33 mouse cellular contexts compared by ENCODE assay signal in genomic region chr6:72318440-72318839, GRCm38 (mm10). TPM values are rescaled to one million over a fixed set of nuclear protein-coding genes. Genes with fewer than 3 reads are reported as not detected.
A peak's percentile ranks its signal among the peaks of the same experiment; 100 is the strongest.
DNase-seq lines count a peak whose midpoint lies in the region; ATAC-seq and TF ChIP-seq lines count a peak whose summit lies in the region.
"Had no signal": no experiment of that assay in that cellular context is flagged by ENCODE, and none has a peak within 500 bp of the region (broad histone marks: within the 10 kb centered on the region; RNA-seq: fewer than 3 reads in every experiment).

No protein-coding gene starts in this region.

- peaks cover 98% of the 10 kb centered on the region for H3K36me3 ChIP-seq in liver, embryonic 12.5 days

- no peak overlapping the region for H3K4me2 ChIP-seq in liver, embryonic 12.5 days
- H3K4me2 ChIP-seq: hindbrain, embryonic 15.5 days; limb, embryonic 12.5 days; liver, embryonic 15.5 days; lung, embryonic 15.5 days; midbrain, embryonic 15.5 days; neural tube, embryonic 15.5 days had no signal

- intact Hi-C loops in left cerebral cortex, adult 2 months (cut with DNase I): no loop called here
- intact Hi-C loops in left cerebral cortex, postnatal 4 days (cut with DNase I): no loop called here

- H3K4me3 ChIP-seq in left cerebral cortex, adult 2 months: no peak overlapping the region
- H3K4me3 ChIP-seq in liver, embryonic 12.5 days: no peak overlapping the region
- H3K4me3 ChIP-seq: erythroblast, embryonic 14.5 days; heart, adult 2 months; hindbrain, embryonic 10.5 days; hindbrain, embryonic 15.5 days; limb, embryonic 12.5 days; liver, embryonic 15.5 days; lung, embryonic 15.5 days; midbrain, embryonic 15.5 days; neural tube, embryonic 15.5 days had no signal

- 51% methylated on average over 5 of the region's 5 CpGs for WGBS in liver, embryonic 12.5 days (ENCODE audit: insufficient replicate concordance)

- no peaks in the 10 kb centered on the region for H3K9me3 ChIP-seq in liver, embryonic 12.5 days (replicated peaks)
- H3K9me3 ChIP-seq: hindbrain, embryonic 10.5 days; hindbrain, embryonic 15.5 days; limb, embryonic 12.5 days; liver, embryonic 15.5 days; lung, embryonic 15.5 days; midbrain, embryonic 15.5 days; neural tube, embryonic 15.5 days had no signal

- no peak overlapping the region for H3K9ac ChIP-seq in liver, embryonic 12.5 days
- H3K9ac ChIP-seq: hindbrain, embryonic 15.5 days; limb, embryonic 12.5 days; liver, embryonic 15.5 days; lung, embryonic 15.5 days; midbrain, embryonic 15.5 days; neural tube, embryonic 15.5 days had no signal

- peaks cover 17% of the 10 kb centered on the region for H3K4me1 ChIP-seq in liver, embryonic 12.5 days
- H3K4me1 ChIP-seq: hindbrain, embryonic 10.5 days; hindbrain, embryonic 15.5 days; limb, embryonic 12.5 days; lung, embryonic 15.5 days; midbrain, embryonic 15.5 days; neural tube, embryonic 15.5 days had no signal

- DNase-seq in frontal cortex, postnatal 10 days (ENCODE audit: low spot score in 2 of 2): no peak
- DNase-seq in left cerebral cortex, adult 2 months (ENCODE audit: extremely low spot score in 1 of 2, low spot score in 2 of 2): no peak
- no peak for DNase-seq in left cerebral cortex, postnatal 4 days
- no peak for DNase-seq in spleen, postnatal 10 days (ENCODE audit: low spot score in 2 of 2)
- DNase-seq: adrenal gland, adult 8-10 months; cerebellum, adult 9-11 months had no signal

- no peaks in the 10 kb centered on the region for H3K27me3 ChIP-seq in liver, embryonic 12.5 days (replicated peaks)
- H3K27me3 ChIP-seq: CH12.LX; hindbrain, embryonic 15.5 days; limb, embryonic 12.5 days; liver, embryonic 15.5 days; lung, embryonic 15.5 days; midbrain, embryonic 15.5 days; neural tube, embryonic 15.5 days had no signal

- H3K27ac ChIP-seq in left cerebral cortex, adult 2 months: peak overlapping the region; percentile 42; the same call in 1 of the 2 replicates
- peak overlapping the region; percentile 38; the same call in 1 of the 2 replicates for H3K27ac ChIP-seq in liver, embryonic 12.5 days
- H3K27ac ChIP-seq: heart, adult 2 months; hindbrain, embryonic 10.5 days; hindbrain, embryonic 15.5 days; limb, embryonic 12.5 days; liver, embryonic 15.5 days; lung, embryonic 15.5 days; midbrain, embryonic 15.5 days; neural tube, embryonic 15.5 days had no signal

- ATAC-seq in frontal cortex, adult (ENCODE audit: low TSS enrichment): peak; percentile 33; the same call in 1 of the 2 replicates
- ATAC-seq in liver, embryonic 12.5 days: peak; percentile 29; the same call in 1 of the 2 replicates
- ATAC-seq in megakaryocyte-erythroid progenitor cell, adult 5-6 weeks (replicated peaks; ENCODE audit: low FRiP score, low TSS enrichment, poor library complexity, severe bottlenecking): peak; percentile 82
- no peak for ATAC-seq in inflammation-experienced regulatory T-cells, adult 6 months
- ATAC-seq: activated CD4-positive, CD25-positive, alpha-beta regulatory T cell, adult 4 months; forebrain, embryonic 16.5 days; midbrain, embryonic 15.5 days had no signal

- TF ChIP-seq CTCF in left cerebral cortex, adult 2 months (IDR thresholded peaks at IDR 0.05): no peak

RNA-seq across cellular contexts. Expression of gene Sftpb, which starts 14.0 kb away (rescaled TPM):
- total RNA-seq in left cerebral cortex, adult 2 months (2021): not detected
- under 1 TPM in 1 of 2 experiments, not detected in 1; 0.26 TPM for total RNA-seq in left cerebral cortex, postnatal 4 days (2021)
- not detected in 2 replicates for polyA plus RNA-seq in liver, embryonic 12.5 days (2016; fragmentation: Nextera tagmentation; extraction: Ambion mirVana)
- not detected in 2 replicates for total RNA-seq in megakaryocyte-erythroid progenitor cell, adult 5-6 weeks (2014; fragmentation: Nextera tagmentation)
- total RNA-seq in megakaryocyte-erythroid progenitor cell, adult 5-6 weeks (2017): not detected in 2 replicates
- not detected for polyA plus RNA-seq in inflammation-experienced regulatory T-cells, adult 6 months (2017; shearing (Covaris generic))
- total RNA-seq: adrenal gland, adult 8-10 months; adrenal gland, postnatal 4 days; CH12.LX; ES-E14; gastrocnemius, adult 18-20 months; heart, adult 2 months; layer of hippocampus, adult 8-10 months; layer of hippocampus, postnatal 36 days; left cerebral cortex, postnatal 14 days had no signal
- polyA plus RNA-seq: activated CD4-positive, CD25-positive, alpha-beta regulatory T cell, adult 4 months; C2C12; embryonic facial prominence, embryonic 14.5 days; erythroblast, embryonic 14.5 days; forebrain, embryonic 11.5 days; heart, embryonic 14.5 days; hindbrain, embryonic 10.5 days; kidney, adult 2 months; limb, embryonic 12.5 days; liver, embryonic 15.5 days had no signal

RNA-seq across cellular contexts. Expression of gene Usp39, which starts 26.5 kb away (rescaled TPM):
- total RNA-seq in left cerebral cortex, adult 2 months (2021): 10 to 100 TPM; 31.8 to 35.5 TPM
- total RNA-seq in left cerebral cortex, postnatal 4 days (2021): 10 to 100 TPM; 36.2 to 37.1 TPM
- 68.0 and 72.6 TPM in 2 replicates for polyA plus RNA-seq in liver, embryonic 12.5 days (2016; fragmentation: Nextera tagmentation; extraction: Ambion mirVana)
- 66.8 and 72.5 TPM in 2 replicates for total RNA-seq in megakaryocyte-erythroid progenitor cell, adult 5-6 weeks (2014; fragmentation: Nextera tagmentation)
- total RNA-seq in megakaryocyte-erythroid progenitor cell, adult 5-6 weeks (2017): 121 and 147 TPM in 2 replicates
- polyA plus RNA-seq in inflammation-experienced regulatory T-cells, adult 6 months (2017; shearing (Covaris generic)): 10 to 100 TPM; 16.5 to 26.1 (median 20.8) TPM

RNA-seq across cellular contexts. Expression of gene 0610030E20Rik, which starts 28.7 kb away (rescaled TPM):
- 10 to 100 TPM; 17.3 to 17.7 TPM for total RNA-seq in left cerebral cortex, adult 2 months (2021)
- 10 to 100 TPM; 17.2 to 19.3 TPM for total RNA-seq in left cerebral cortex, postnatal 4 days (2021)
- 17.5 and 17.8 TPM in 2 replicates for polyA plus RNA-seq in liver, embryonic 12.5 days (2016; fragmentation: Nextera tagmentation; extraction: Ambion mirVana)
- total RNA-seq in megakaryocyte-erythroid progenitor cell, adult 5-6 weeks (2014; fragmentation: Nextera tagmentation): 28.5 and 31.0 TPM in 2 replicates
- 15.2 and 16.6 TPM in 2 replicates for total RNA-seq in megakaryocyte-erythroid progenitor cell, adult 5-6 weeks (2017)
- polyA plus RNA-seq in inflammation-experienced regulatory T-cells, adult 6 months (2017; shearing (Covaris generic)): 10 to 100 TPM; 18.2 to 25.5 (median 19.7) TPM

RNA-seq across cellular contexts. Expression of gene Tmem150a, which starts 36.8 kb away (rescaled TPM):
- total RNA-seq in left cerebral cortex, adult 2 months (2021): 1 to 10 TPM; 8.0 to 9.7 TPM
- 10 to 100 TPM; 28.5 to 32.2 TPM for total RNA-seq in left cerebral cortex, postnatal 4 days (2021)
- 32.2 and 33.1 TPM in 2 replicates for polyA plus RNA-seq in liver, embryonic 12.5 days (2016; fragmentation: Nextera tagmentation; extraction: Ambion mirVana)
- 0.92 and 5.0 TPM in 2 replicates for total RNA-seq in megakaryocyte-erythroid progenitor cell, adult 5-6 weeks (2014; fragmentation: Nextera tagmentation)
- not detected in 2 replicates for total RNA-seq in megakaryocyte-erythroid progenitor cell, adult 5-6 weeks (2017)
- polyA plus RNA-seq in inflammation-experienced regulatory T-cells, adult 6 months (2017; shearing (Covaris generic)): 1 to 10 TPM in 1 of 3 experiments, under 1 TPM in 2; 0.57 to 1.1 (median 0.67) TPM

RNA-seq across cellular contexts. Expression of gene Rnf181, which starts 48.3 kb away (rescaled TPM):
- 10 to 100 TPM; 75.7 to 75.9 TPM for total RNA-seq in left cerebral cortex, adult 2 months (2021)
- 10 to 100 TPM; 56.5 to 57.0 TPM for total RNA-seq in left cerebral cortex, postnatal 4 days (2021)
- polyA plus RNA-seq in liver, embryonic 12.5 days (2016; fragmentation: Nextera tagmentation; extraction: Ambion mirVana): 80.0 and 83.0 TPM in 2 replicates
- 82.6 and 91.5 TPM in 2 replicates for total RNA-seq in megakaryocyte-erythroid progenitor cell, adult 5-6 weeks (2014; fragmentation: Nextera tagmentation)
- total RNA-seq in megakaryocyte-erythroid progenitor cell, adult 5-6 weeks (2017): 34.8 and 55.5 TPM in 2 replicates
- polyA plus RNA-seq in inflammation-experienced regulatory T-cells, adult 6 months (2017; shearing (Covaris generic)): 100 to 1,000 TPM; 107 to 150 (median 144) TPM
